Mouse (Mus musculus) CH12.LX (cell line): ENCODE measurements around the gene Hba-a1. TPM values are rescaled to one million over a fixed set of nuclear protein-coding genes. Genes with fewer than 3 reads are reported as not detected.
A peak's percentile ranks its signal among the peaks of the same experiment; 100 is the strongest.

Experiments
- DNase-seq: peaks from one replicate; pipeline ENCODE4 v3.0.0-alpha.2; 2013; ENCODE audit errors: extremely low read depth
- H3K27ac ChIP-seq: 2 replicates; pipeline ENCODE4 v1.5.1; 2012; ENCODE audit warnings: low read depth, mild to moderate bottlenecking, control low read depth, moderate library complexity; ENCODE audit not compliant: insufficient read depth
- H3K27me3 ChIP-seq: replicated peaks from 2 replicates; pipeline ENCODE3; 2012; ENCODE audit warnings: inconsistent platforms
- H3K36me3 ChIP-seq, 2 experiments: replicated peaks in 1 of 2; 2 replicates each; pipeline versions ENCODE3 to v1.6.1; 2012; ENCODE audit warnings: inconsistent platforms in 1 of 2, low read length in 1 of 2, mild to moderate bottlenecking in 1 of 2, mixed read lengths in 1 of 2, moderate library complexity in 1 of 2; ENCODE audit not compliant: control insufficient read depth in 1 of 2, insufficient read depth in 1 of 2
- H3K4me1 ChIP-seq, 2 experiments: 2 replicates each; pipeline ENCODE4 v1.6.1; 2012; ENCODE audit warnings: inconsistent platforms in 1 of 2, moderate library complexity in 1 of 2; ENCODE audit not compliant: insufficient read depth in 2 of 2, control insufficient read depth in 1 of 2
- H3K4me2 ChIP-seq: 2 replicates; pipeline ENCODE4 v1.6.1; 2012; ENCODE audit warnings: low read depth, mild to moderate bottlenecking, control low read depth; ENCODE audit not compliant: poor library complexity, insufficient read depth, severe bottlenecking
- H3K4me3 ChIP-seq, 3 experiments: fragments of 150-350 bp in 1 of 3; sonication (generic) in 1 of 3; replicated peaks in 1 of 3; 2 replicates each; pipeline versions ENCODE3 to v1.5.1; 2011 to 2012; ENCODE audit warnings: low read depth in 2 of 3, low read length in 2 of 3, mild to moderate bottlenecking in 2 of 3, moderate library complexity in 2 of 3, control low read depth in 1 of 3, improper control_type of control experiment in 1 of 3, inconsistent platforms in 1 of 3, mixed read lengths in 1 of 3; ENCODE audit not compliant: poor library complexity in 1 of 3
- H3K79me2 ChIP-seq: replicated peaks from 2 replicates; pipeline ENCODE4 v1.6.1; 2012; ENCODE audit warnings: mild to moderate bottlenecking, moderate library complexity; ENCODE audit not compliant: control insufficient read depth, poor library complexity, insufficient read depth, severe bottlenecking; ENCODE audit errors: extremely low read depth
- H3K9ac ChIP-seq: 2 replicates; pipeline ENCODE4 v1.6.1; 2012; ENCODE audit warnings: low read depth, mild to moderate bottlenecking, control low read depth, moderate library complexity; ENCODE audit not compliant: insufficient read depth
- H3K9me3 ChIP-seq: replicated peaks from 2 replicates; pipeline ENCODE3; 2012; ENCODE audit warnings: low read length, inconsistent platforms, mixed read lengths
- BHLHE40 ChIP-seq: IDR thresholded peaks from 2 replicates; pipeline ENCODE4 v1.6.1; 2011; ENCODE audit warnings: mild to moderate bottlenecking, low read depth, low read length, improper control_type of control experiment
- CHD1 ChIP-seq: IDR thresholded peaks from 2 replicates; pipeline ENCODE4 v1.6.1; 2012; ENCODE audit warnings: low read depth, low read length, improper control_type of control experiment, inconsistent platforms
- CHD2 ChIP-seq: IDR thresholded peaks from 2 replicates; pipeline ENCODE4 v1.6.1; 2011; ENCODE audit warnings: low read length, improper control_type of control experiment
- E2F4 ChIP-seq: IDR thresholded peaks from 2 replicates; pipeline ENCODE4 v1.6.1; 2011; ENCODE audit warnings: low read depth, low read length, improper control_type of control experiment; ENCODE audit not compliant: insufficient replicate concordance
- ELF1 ChIP-seq: IDR thresholded peaks from 2 replicates; pipeline ENCODE4 v1.6.1; 2014; ENCODE audit warnings: low read depth, mild to moderate bottlenecking, inconsistent platforms, low read length, improper control_type of control experiment
- EP300 ChIP-seq: IDR thresholded peaks from 2 replicates; pipeline ENCODE4 v1.6.1; 2011; ENCODE audit warnings: low read length, improper control_type of control experiment
- ETS1 ChIP-seq: conservative IDR thresholded peaks from 2 replicates; pipeline ENCODE4 v1.6.1; 2012; ENCODE audit warnings: low read depth, mild to moderate bottlenecking, inconsistent platforms, low read length, improper control_type of control experiment, moderate library complexity
- GABPA ChIP-seq: IDR thresholded peaks from 2 replicates; pipeline ENCODE4 v1.6.1; 2012; ENCODE audit warnings: low read depth, low read length, improper control_type of control experiment, inconsistent platforms; ENCODE audit not compliant: insufficient replicate concordance
- HCFC1 ChIP-seq: IDR thresholded peaks from 2 replicates; pipeline ENCODE4 v1.6.1; 2012; ENCODE audit warnings: low read depth, mild to moderate bottlenecking, inconsistent platforms, low read length, improper control_type of control experiment
- IRF4 ChIP-seq: IDR thresholded peaks from 2 replicates; pipeline ENCODE4 v1.6.1; 2014; ENCODE audit warnings: low read depth, mild to moderate bottlenecking, inconsistent platforms, low read length, improper control_type of control experiment
- KAT2A ChIP-seq: IDR thresholded peaks from 2 replicates; pipeline ENCODE4 v1.6.1; 2012; ENCODE audit warnings: low read length, improper control_type of control experiment, inconsistent platforms; ENCODE audit not compliant: insufficient replicate concordance
- MAFK ChIP-seq: IDR thresholded peaks from 2 replicates; pipeline ENCODE4 v1.6.1; 2011; ENCODE audit warnings: low read length, improper control_type of control experiment; ENCODE audit not compliant: insufficient replicate concordance
- MAX ChIP-seq: IDR thresholded peaks from 2 replicates; pipeline ENCODE4 v1.6.1; 2011; ENCODE audit warnings: low read length, improper control_type of control experiment
- MAZ ChIP-seq: IDR thresholded peaks from 2 replicates; pipeline ENCODE4 v1.6.1; 2012; ENCODE audit warnings: low read depth, mild to moderate bottlenecking, inconsistent platforms, low read length, improper control_type of control experiment, moderate library complexity
- MXI1 ChIP-seq: IDR thresholded peaks from 2 replicates; pipeline ENCODE4 v1.6.1; 2011; ENCODE audit warnings: mild to moderate bottlenecking, low read depth, low read length, improper control_type of control experiment
- NELFE ChIP-seq: IDR thresholded peaks from 2 replicates; pipeline ENCODE4 v1.6.1; 2011; ENCODE audit warnings: low read depth, low read length, improper control_type of control experiment
- NRF1 ChIP-seq: IDR thresholded peaks from 2 replicates; pipeline ENCODE4 v1.6.1; 2014; ENCODE audit warnings: low read depth, mild to moderate bottlenecking, inconsistent platforms, low read length, improper control_type of control experiment, moderate library complexity
- POLR2A ChIP-seq: IDR thresholded peaks from 2 replicates; pipeline ENCODE4 v1.6.1; 2011; ENCODE audit warnings: low read depth, mild to moderate bottlenecking, improper control_type of control experiment, low read length
- POLR2AphosphoS2 ChIP-seq: IDR thresholded peaks from 2 replicates; pipeline ENCODE4 v1.6.1; 2011; ENCODE audit warnings: low read depth, low read length, improper control_type of control experiment
- RAD21 ChIP-seq: IDR thresholded peaks from 2 replicates; pipeline ENCODE4 v1.6.1; 2011; ENCODE audit warnings: low read depth, mild to moderate bottlenecking, low read length, improper control_type of control experiment, moderate library complexity
- RCOR1 ChIP-seq: conservative IDR thresholded peaks from 2 replicates; pipeline ENCODE4 v1.6.1; 2012; ENCODE audit warnings: low read depth, mild to moderate bottlenecking, inconsistent platforms, low read length, improper control_type of control experiment
- SIN3A ChIP-seq: IDR thresholded peaks from 2 replicates; pipeline ENCODE4 v1.6.1; 2012; ENCODE audit warnings: low read length, improper control_type of control experiment, inconsistent platforms
- SMC3 ChIP-seq: IDR thresholded peaks from 2 replicates; pipeline ENCODE4 v1.6.1; 2011; ENCODE audit warnings: low read depth, low read length, improper control_type of control experiment
- TBP ChIP-seq: conservative IDR thresholded peaks from 2 replicates; pipeline ENCODE4 v1.6.1; 2011; ENCODE audit warnings: low read depth, low read length, improper control_type of control experiment
- TCF12 ChIP-seq: IDR thresholded peaks from 2 replicates; pipeline ENCODE4 v1.6.1; 2014; ENCODE audit warnings: low read depth, mild to moderate bottlenecking, inconsistent platforms, low read length, improper control_type of control experiment
- UBTF ChIP-seq: IDR thresholded peaks from 2 replicates; pipeline ENCODE4 v1.6.1; 2012; ENCODE audit warnings: low read depth, mild to moderate bottlenecking, inconsistent platforms, low read length, improper control_type of control experiment, moderate library complexity
- USF2 ChIP-seq: conservative IDR thresholded peaks from 2 replicates; pipeline ENCODE4 v1.6.1; 2011; ENCODE audit warnings: low read depth, low read length, improper control_type of control experiment
- ZC3H11A ChIP-seq: IDR thresholded peaks from 2 replicates; pipeline ENCODE4 v1.6.1; 2012; ENCODE audit warnings: low read depth, mild to moderate bottlenecking, inconsistent platforms, low read length, improper control_type of control experiment
- ZKSCAN1 ChIP-seq: IDR thresholded peaks from 2 replicates; pipeline ENCODE4 v1.6.1; 2012; ENCODE audit warnings: low read depth, inconsistent platforms, low read length, improper control_type of control experiment, borderline replicate concordance
- ZNF384 ChIP-seq: IDR thresholded peaks from 2 replicates; pipeline ENCODE4 v1.6.1; 2012; ENCODE audit warnings: low read depth, low read length, improper control_type of control experiment, inconsistent platforms
- dilution Hi-C: fragments of 300-500 bp; cut with MboI; formaldehyde crosslinking; loops from 2 replicates; pipeline ENCODE4 v1.14.3; 2020; ENCODE audit warnings: low sequenced_read_pairs; ENCODE audit not compliant: extremely low pct_unique_long_range_greater_than_20kb, extremely low pct_ligation_motif_present
- in situ Hi-C: fragments of 300-500 bp; cut with MboI; formaldehyde crosslinking; loops from 3 replicates; pipeline ENCODE4 v1.14.3; 2019; ENCODE audit warnings: low sequenced_read_pairs, low pct_ligation_motif_present, low pct_unique_long_range_greater_than_20kb, mixed read lengths
- polyA plus RNA-seq: library from polyadenylated mRNA; unstranded; fragments of >175 nt; gene quantifications from 2 replicates; pipeline ENCODE4 v1.2.1, GENCODE M21; 2012; ENCODE audit warnings: low read depth; ENCODE audit not compliant: insufficient read length
- total RNA-seq, 2 experiments: library from RNA; depleted of rRNA; stranded (reverse); fragments of 300-350 nt in 1 of 2; fragments of >200 nt in 1 of 2; gene quantifications; 2 replicates each; pipeline ENCODE4 v1.2.3; 2012 to 2014

Gene Hba-a1
- total and polyA plus RNA-seq, 3 experiments: 4.7 to 5.2 (median 4.9) TPM

GRCm38 (mm10) chr11:32320507-32321195 lies 37.3 kb downstream of the Hba-a1 start:
- Histone ChIP-seq H3K9me3 (no peaks in the 10 kb centered on the region), H3K4me3 (no peak overlapping the region), H3K9ac (no peak overlapping the region), H3K79me2 (no peaks in the 10 kb centered on the region), H3K36me3 (no peaks in the 10 kb centered on the region), H3K4me1 (peaks cover 3 to 22% of the 10 kb centered on the region in 2 experiments; a peak in 3 of 4 replicates), H3K4me2 (no peak overlapping the region), H3K27me3 (peaks cover 10% of the 10 kb centered on the region), H3K27ac (no peak overlapping the region)
- in situ Hi-C loops (loop anchor here (5.0 to 25.0 kb wide), 2 partner anchors 33 to 333 kb away; partner anchors contain the start of gene Hbq1b), dilution Hi-C loops (no loop called here)
- DNase-seq: no peak
- TF ChIP-seq NRF1 (no peak), BHLHE40 (no peak), MXI1 (no peak), POLR2A (no peak), RAD21 (no peak), UBTF (no peak)

- no peak overlapping the region for H3K4me2 ChIP-seq
- DNase-seq: peak; percentile 90
- no peaks in the 10 kb centered on the region for H3K9me3 ChIP-seq
- H3K27me3 ChIP-seq: peaks cover 14% of the 10 kb centered on the region
- peaks cover 3 to 22% of the 10 kb centered on the region in 2 experiments; a peak in 3 of 4 replicates for H3K4me1 ChIP-seq
- no peak overlapping the region for H3K9ac ChIP-seq
- dilution Hi-C loops: no loop called here
- no peak overlapping the region for H3K4me3 ChIP-seq
- in situ Hi-C loops: loop anchor here (5.0 to 25.0 kb wide), 2 partner anchors 34 to 334 kb away; partner anchors contain the start of gene Hbq1b
- H3K79me2 ChIP-seq: no peaks in the 10 kb centered on the region
- H3K27ac ChIP-seq: no peak overlapping the region
- H3K36me3 ChIP-seq: no peaks in the 10 kb centered on the region
- TF ChIP-seq EP300 (no peak), TCF12 (peak; percentile 45; the same call in 1 of the 2 replicates), USF2 (0 out of 2 replicates have a peak, but pooled peaks have one; percentile 7), MAZ (no peak; the same call in 1 of the 2 replicates), SMC3 (peak; percentile 86), KAT2A (no peak), RAD21 (peak; percentile 94), E2F4 (no peak), ZC3H11A (peak; percentile 63), ETS1 (no peak), MAX (peak; percentile 80), ZNF384 (peak; percentile 40; the same call in 1 of the 2 replicates), POLR2A (no peak), ZKSCAN1 (no peak), IRF4 (peak; percentile 82), GABPA (no peak), RCOR1 (no peak), CHD1 (no peak), MXI1 (peak; percentile 37; the same call in 1 of the 2 replicates), HCFC1 (peak; percentile 41), CHD2 (no peak), NELFE (peak; percentile 93; the same call in 1 of the 2 replicates), ELF1 (peak; percentile 72), POLR2AphosphoS2 (no peak), MAFK (no peak), BHLHE40 (peak; percentile 36; the same call in 1 of the 2 replicates), SIN3A (no peak), TBP (peak; percentile 60; the same call in 1 of the 2 replicates)
Observed at GRCm38 (mm10) chr11:32321196-32321565, 37.9 kb downstream of the Hba-a1 start.
